Mouse (Mus musculus): ENCODE results near the gene Per2. TPM values are rescaled to one million over a fixed set of nuclear protein-coding genes. Genes with fewer than 3 reads are reported as not detected.

Per2 gene
- polyA plus RNA-seq, 1 experiment = 0.05 TPM

GRCm38 (mm10) chr1:91429212-91429611 is 29.9 kb downstream of the Per2 start:
- Histone ChIP-seq H3K4me1 (ENCODE audit: control insufficient read depth) (no peaks in the 10 kb centered on the region), H3K27me3 (ENCODE audit: control insufficient read depth) (no peaks in the 10 kb centered on the region), H3K9me3 (ENCODE audit: control insufficient read depth, low read length) (no peaks in the 10 kb centered on the region), H3K36me3 (ENCODE audit: control insufficient read depth) (peaks cover 39% of the 10 kb centered on the region; the same call in 1 of the 2 replicates), H3K4me3 (replicated peaks) (no peak overlapping the region)
- TF ChIP-seq GATA1 (IDR thresholded peaks at IDR 0.05; ENCODE audit: low read length) = no peak

- TF ChIP-seq TAL1 (IDR thresholded peaks at IDR 0.05; ENCODE audit: low read length) (no peak), GATA1 (IDR thresholded peaks at IDR 0.05; ENCODE audit: low read length) (no peak)
- peaks cover 44% of the 10 kb centered on the region for H3K36me3 ChIP-seq (ENCODE audit: control insufficient read depth)
- H3K4me1 ChIP-seq (ENCODE audit: control insufficient read depth) = no peaks in the 10 kb centered on the region
- no peak overlapping the region for H3K4me3 ChIP-seq (replicated peaks)
- no peaks in the 10 kb centered on the region for H3K9me3 ChIP-seq (ENCODE audit: control insufficient read depth, low read length)
- no peaks in the 10 kb centered on the region for H3K27me3 ChIP-seq (ENCODE audit: control insufficient read depth)
Measured at GRCm38 (mm10) chr1:91428614-91429013, 30.5 kb downstream of the Per2 start.

- H3K4me3 ChIP-seq (replicated peaks) = no peak overlapping the region
- H3K4me1 ChIP-seq (ENCODE audit: control insufficient read depth) = no peaks in the 10 kb centered on the region
- TF ChIP-seq TAL1 (IDR thresholded peaks at IDR 0.05; ENCODE audit: low read length) (no peak), GATA1 (IDR thresholded peaks at IDR 0.05; ENCODE audit: low read length) (no peak)
- no peaks in the 10 kb centered on the region for H3K27me3 ChIP-seq (ENCODE audit: control insufficient read depth)
- H3K9me3 ChIP-seq (ENCODE audit: control insufficient read depth, low read length) = no peaks in the 10 kb centered on the region
- peaks cover 37% of the 10 kb centered on the region for H3K36me3 ChIP-seq (ENCODE audit: control insufficient read depth)
Measured at GRCm38 (mm10) chr1:91426397-91426796, 32.7 kb downstream of the Per2 start.

- no peaks in the 10 kb centered on the region for H3K4me1 ChIP-seq (ENCODE audit: control insufficient read depth)
- H3K4me3 ChIP-seq (replicated peaks) = no peak overlapping the region
- no peaks in the 10 kb centered on the region for H3K9me3 ChIP-seq (ENCODE audit: control insufficient read depth, low read length)
- H3K36me3 ChIP-seq (ENCODE audit: control insufficient read depth) = peaks cover 23% of the 10 kb centered on the region
- no peak for TF ChIP-seq TAL1 (IDR thresholded peaks at IDR 0.05; ENCODE audit: low read length)
- TF ChIP-seq GATA1 (IDR thresholded peaks at IDR 0.05; ENCODE audit: low read length) = no peak
- no peaks in the 10 kb centered on the region for H3K27me3 ChIP-seq (ENCODE audit: control insufficient read depth)
Measured at GRCm38 (mm10) chr1:91420601-91421065, 38.5 kb downstream of the Per2 start.

GRCm38 (mm10) chr1:91419862-91420600 is 39.1 kb downstream of the Per2 start:
- H3K9me3 ChIP-seq (ENCODE audit: control insufficient read depth, low read length) = no peaks in the 10 kb centered on the region
- peaks cover 23% of the 10 kb centered on the region for H3K36me3 ChIP-seq (ENCODE audit: control insufficient read depth)
- TF ChIP-seq GATA1 (IDR thresholded peaks at IDR 0.05; ENCODE audit: low read length) = no peak
- no peak for TF ChIP-seq TAL1 (IDR thresholded peaks at IDR 0.05; ENCODE audit: low read length)
- no peak overlapping the region for H3K4me3 ChIP-seq (replicated peaks)
- no peaks in the 10 kb centered on the region for H3K4me1 ChIP-seq (ENCODE audit: control insufficient read depth)
- peaks cover 5% of the 10 kb centered on the region for H3K27me3 ChIP-seq (ENCODE audit: control insufficient read depth)

- peaks cover 16% of the 10 kb centered on the region for H3K4me1 ChIP-seq (ENCODE audit: control insufficient read depth)
- no peaks in the 10 kb centered on the region for H3K9me3 ChIP-seq (ENCODE audit: control insufficient read depth, low read length)
- peaks cover 15% of the 10 kb centered on the region; the same call in 1 of the 2 replicates for H3K36me3 ChIP-seq (ENCODE audit: control insufficient read depth)
- no peak overlapping the region for H3K4me3 ChIP-seq (replicated peaks)
- TF ChIP-seq GATA1 (IDR thresholded peaks at IDR 0.05; ENCODE audit: low read length) (no peak), TAL1 (IDR thresholded peaks at IDR 0.05; ENCODE audit: low read length) (no peak)
- H3K27me3 ChIP-seq (ENCODE audit: control insufficient read depth) = peaks cover 25% of the 10 kb centered on the region
Measured at GRCm38 (mm10) chr1:91417991-91418390, 41.1 kb downstream of the Per2 start.

GRCm38 (mm10) chr1:91415311-91415710 is 43.8 kb downstream of the Per2 start:
- no peaks in the 10 kb centered on the region for H3K9me3 ChIP-seq (ENCODE audit: control insufficient read depth, low read length)

GRCm38 (mm10) chr1:91414903-91415302 is 44.2 kb downstream of the Per2 start:
- Histone ChIP-seq H3K9me3 (ENCODE audit: control insufficient read depth, low read length) (no peaks in the 10 kb centered on the region), H3K4me3 (replicated peaks) (no peak overlapping the region), H3K36me3 (ENCODE audit: control insufficient read depth) (peaks cover 10% of the 10 kb centered on the region; the same call in 1 of the 2 replicates)

More at GRCm38 (mm10) chr1:91415311-91415710, 43.8 kb downstream of the Per2 start:
- no peak for TF ChIP-seq GATA1 (IDR thresholded peaks at IDR 0.05; ENCODE audit: low read length)
- no peak for TF ChIP-seq TAL1 (IDR thresholded peaks at IDR 0.05; ENCODE audit: low read length)
- Histone ChIP-seq H3K27me3 (ENCODE audit: control insufficient read depth) (peaks cover 38% of the 10 kb centered on the region), H3K4me1 (ENCODE audit: control insufficient read depth) (peaks cover 28% of the 10 kb centered on the region), H3K36me3 (ENCODE audit: control insufficient read depth) (peaks cover 12% of the 10 kb centered on the region; the same call in 1 of the 2 replicates), H3K4me3 (replicated peaks) (no peak overlapping the region)

GRCm38 (mm10) chr1:91413898-91414594 is 45.1 kb downstream of the Per2 start, which contains the start of gene Hes6:
Gene Hes6 (minus strand): TSS chr1:91414038.
- peaks cover 38% of the 10 kb centered on the region for H3K27me3 ChIP-seq (ENCODE audit: control insufficient read depth)
- H3K4me3 ChIP-seq (replicated peaks) = peak within 1 kb of the TSS; percentile 75
- H3K4me1 ChIP-seq (ENCODE audit: control insufficient read depth) = peaks cover 28% of the 10 kb centered on the region
- TF ChIP-seq TAL1 (IDR thresholded peaks at IDR 0.05; ENCODE audit: low read length) = no peak
- no peak for TF ChIP-seq GATA1 (IDR thresholded peaks at IDR 0.05; ENCODE audit: low read length)
- H3K9me3 ChIP-seq (ENCODE audit: control insufficient read depth, low read length) = no peaks in the 10 kb centered on the region
- H3K36me3 ChIP-seq (ENCODE audit: control insufficient read depth) = peaks cover 10% of the 10 kb centered on the region; the same call in 1 of the 2 replicates

More at GRCm38 (mm10) chr1:91414903-91415302, 44.2 kb downstream of the Per2 start:
- Histone ChIP-seq H3K4me1 (ENCODE audit: control insufficient read depth) (peaks cover 28% of the 10 kb centered on the region), H3K27me3 (ENCODE audit: control insufficient read depth) (peaks cover 38% of the 10 kb centered on the region)
- TF ChIP-seq TAL1 (IDR thresholded peaks at IDR 0.05; ENCODE audit: low read length) (no peak), GATA1 (IDR thresholded peaks at IDR 0.05; ENCODE audit: low read length) (no peak)
